Mouse (Mus musculus) erythroblast, embryonic 14.5 days (primary cell): Measurements from ENCODE around the gene Eif5b. TPM values are rescaled to one million over a fixed set of nuclear protein-coding genes. Genes with fewer than 3 reads are reported as not detected.
"Not testable (repeated sequence)": the region's sequence is repeated elsewhere in the genome, so short reads cannot be mapped to it uniquely, and the experiment has no call there.

Experiments used
- H3K27me3 ChIP-seq: 2 replicates; pipeline ENCODE4 v1.6.1; 2012; ENCODE audit warnings: inconsistent platforms; ENCODE audit not compliant: control insufficient read depth
- H3K36me3 ChIP-seq: 2 replicates; pipeline ENCODE4 v1.6.1; 2012; ENCODE audit warnings: mild to moderate bottlenecking, inconsistent platforms; ENCODE audit not compliant: control insufficient read depth
- H3K4me1 ChIP-seq: 2 replicates; pipeline ENCODE4 v1.6.1; 2012; ENCODE audit warnings: inconsistent platforms; ENCODE audit not compliant: control insufficient read depth
- H3K4me3 ChIP-seq: replicated peaks from 2 replicates; pipeline ENCODE3; 2012; ENCODE audit warnings: moderate library complexity, mild to moderate bottlenecking, inconsistent platforms
- H3K9me3 ChIP-seq: 2 replicates; pipeline ENCODE4 v1.6.1; 2012; ENCODE audit warnings: low read length, inconsistent platforms, mixed read lengths; ENCODE audit not compliant: control insufficient read depth
- GATA1 ChIP-seq: IDR thresholded peaks from 2 replicates; pipeline ENCODE4 v1.6.1; 2012; ENCODE audit warnings: low read length, inconsistent platforms, mixed read lengths
- TAL1 ChIP-seq: IDR thresholded peaks from 3 replicates; pipeline ENCODE4 v1.6.1; 2012; ENCODE audit warnings: low read length, inconsistent platforms, mixed read lengths
- polyA plus RNA-seq: library from polyadenylated mRNA; stranded (reverse); fragments of >175 nt; gene quantifications from 2 replicates; pipeline ENCODE4 v1.2.3, GENCODE M21; 2012

Gene Eif5b
- polyA plus RNA-seq, 1 experiment = 10.1 TPM

DNA sequence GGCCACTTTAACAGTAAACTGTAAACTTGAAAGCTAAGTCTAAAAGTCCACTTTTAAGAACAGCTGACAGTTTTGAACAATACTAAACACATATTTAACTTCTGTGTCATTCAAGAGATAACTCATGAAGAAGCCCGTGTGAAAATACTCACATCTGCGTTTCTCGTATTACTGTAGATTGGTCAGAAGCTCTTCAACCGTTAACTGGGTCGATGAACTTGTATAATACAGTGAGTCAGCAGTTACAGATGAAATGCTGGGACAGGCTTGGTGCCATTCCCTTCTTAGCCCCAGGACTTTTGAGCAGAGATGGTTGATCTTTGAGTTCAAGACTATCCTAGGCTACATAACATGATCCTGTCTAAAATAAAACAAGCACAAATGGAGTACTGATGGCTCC lies 33.6 kb downstream of the Eif5b start:
- Histone ChIP-seq H3K9me3 (no peaks in the 10 kb centered on the region), H3K27me3 (no peaks in the 10 kb centered on the region), H3K4me3 (no peak overlapping the region), H3K4me1 (no peaks in the 10 kb centered on the region), H3K36me3 (peaks cover 94% of the 10 kb centered on the region)
- TF ChIP-seq GATA1 = no peak
- TF ChIP-seq TAL1 = no peak

DNA sequence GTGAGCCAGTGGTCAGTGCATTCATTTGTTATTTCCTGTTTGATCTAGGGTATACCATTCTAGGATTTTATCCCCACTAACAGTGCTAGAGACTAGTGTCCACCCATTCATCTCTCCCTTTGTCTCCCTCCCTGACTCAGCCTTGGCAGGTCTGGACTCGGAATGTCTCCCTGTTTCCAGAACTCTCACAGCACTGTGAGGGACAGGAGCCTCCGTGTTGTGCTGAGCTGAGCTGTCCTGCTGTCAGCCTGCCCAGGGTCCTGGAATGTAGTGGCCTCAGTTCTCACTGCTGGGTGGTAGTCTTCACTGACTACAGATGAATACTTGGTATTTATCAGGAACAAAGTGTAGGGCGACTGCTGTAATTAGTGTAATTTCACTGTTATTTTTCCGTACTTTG lies 37.7 kb downstream of the Eif5b start:
- Histone ChIP-seq H3K27me3 (no peaks in the 10 kb centered on the region), H3K4me1 (no peaks in the 10 kb centered on the region), H3K36me3 (peaks cover 98% of the 10 kb centered on the region), H3K4me3 (no peak overlapping the region), H3K9me3 (no peaks in the 10 kb centered on the region)
- TF ChIP-seq GATA1 (no peak), TAL1 (no peak)

DNA sequence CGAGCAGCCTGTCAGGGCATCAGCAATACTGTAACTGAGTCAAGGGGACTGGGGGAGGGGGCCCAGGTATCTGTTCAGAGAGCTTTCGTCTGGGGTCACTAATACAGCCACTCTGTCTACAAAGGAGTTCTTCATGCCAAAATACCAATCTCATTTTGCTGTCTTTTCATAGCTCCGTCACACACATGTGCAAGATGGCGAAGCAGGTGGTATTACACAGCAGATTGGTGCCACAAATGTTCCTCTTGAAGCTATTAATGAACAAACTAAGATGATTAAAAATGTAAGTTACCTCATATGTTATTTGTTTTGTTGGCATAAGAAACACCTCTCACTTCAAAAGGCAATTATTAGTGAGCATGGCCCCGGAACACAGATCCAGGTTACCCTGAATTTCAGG lies 39.6 kb downstream of the Eif5b start:
- TF ChIP-seq GATA1 = no peak
- no peak for TF ChIP-seq TAL1
- H3K27me3 ChIP-seq = no peaks in the 10 kb centered on the region
- peaks cover 99% of the 10 kb centered on the region for H3K36me3 ChIP-seq
- H3K4me3 ChIP-seq = no peak overlapping the region
- H3K4me1 ChIP-seq = no peaks in the 10 kb centered on the region
- H3K9me3 ChIP-seq = no peaks in the 10 kb centered on the region

DNA sequence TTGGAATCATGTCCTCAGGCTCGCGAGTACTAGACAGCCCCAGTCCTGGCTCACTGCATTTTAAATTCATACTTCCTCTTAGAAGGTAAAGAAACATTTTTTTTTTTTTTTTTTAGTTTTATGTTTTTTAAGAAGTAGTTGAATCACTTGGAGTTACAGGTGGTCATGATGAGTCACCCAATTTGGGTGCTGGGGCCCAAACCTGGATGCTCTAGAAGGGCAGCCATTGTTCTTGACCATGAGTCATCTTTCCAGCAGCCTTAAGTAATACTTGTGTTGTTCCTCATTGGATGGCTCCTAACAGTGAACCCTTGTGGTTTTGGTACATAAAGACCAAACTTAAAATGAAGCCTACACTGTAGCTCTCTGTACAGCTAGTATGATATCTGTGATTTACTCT lies 41.1 kb downstream of the Eif5b start:
- peaks cover 99% of the 10 kb centered on the region for H3K36me3 ChIP-seq
- no peaks in the 10 kb centered on the region for H3K4me1 ChIP-seq
- no peaks in the 10 kb centered on the region for H3K27me3 ChIP-seq
- TF ChIP-seq GATA1 = no peak
- no peak for TF ChIP-seq TAL1
- H3K4me3 ChIP-seq = no peak overlapping the region
- H3K9me3 ChIP-seq = no peaks in the 10 kb centered on the region

DNA sequence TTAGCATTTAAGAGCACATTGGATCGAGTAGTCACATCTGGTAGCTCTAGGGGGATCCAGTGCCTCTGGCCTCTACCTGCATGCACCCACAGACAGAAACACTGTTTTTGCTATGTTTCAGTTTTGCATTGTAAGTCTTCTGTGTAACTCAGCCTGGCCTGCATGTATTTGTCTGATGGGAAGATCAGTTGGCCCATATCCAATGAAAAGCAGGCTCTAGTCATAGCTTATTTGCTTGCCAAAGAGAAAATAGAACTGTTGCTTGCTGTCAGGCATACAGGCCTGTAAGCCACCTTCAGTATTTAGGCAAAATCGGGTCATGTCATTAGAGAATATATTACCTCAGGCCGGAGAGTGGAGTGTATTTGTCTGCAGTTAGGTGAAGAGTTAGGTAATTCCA lies 50.3 kb downstream of the Eif5b start:
- TF ChIP-seq TAL1 (no peak), GATA1 (no peak)
- Histone ChIP-seq H3K27me3 (no peaks in the 10 kb centered on the region), H3K4me1 (no peaks in the 10 kb centered on the region), H3K4me3 (no peak overlapping the region), H3K9me3 (no peaks in the 10 kb centered on the region), H3K36me3 (peaks cover 100% of the 10 kb centered on the region)

DNA sequence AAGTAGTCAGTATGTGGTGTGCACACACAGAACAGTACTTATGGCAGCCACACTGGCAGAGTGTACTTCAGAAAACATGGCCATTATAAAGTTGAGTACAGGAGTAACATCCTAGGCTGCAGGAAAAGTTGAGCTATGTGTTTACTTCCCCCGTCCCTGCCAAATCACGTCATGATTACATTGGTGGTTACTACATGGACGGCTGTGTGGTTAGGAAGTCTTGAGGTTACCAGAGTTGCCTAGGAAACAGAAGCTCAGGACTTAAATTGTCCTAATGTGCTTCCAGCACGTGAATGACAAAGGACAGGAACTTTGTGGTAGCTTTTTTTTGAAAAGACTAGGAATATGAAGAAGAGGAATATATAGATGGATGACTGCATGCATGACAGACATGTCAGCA lies 51.8 kb downstream of the Eif5b start:
- TF ChIP-seq GATA1 (no peak), TAL1 (no peak)
- peaks cover 100% of the 10 kb centered on the region for H3K36me3 ChIP-seq

DNA sequence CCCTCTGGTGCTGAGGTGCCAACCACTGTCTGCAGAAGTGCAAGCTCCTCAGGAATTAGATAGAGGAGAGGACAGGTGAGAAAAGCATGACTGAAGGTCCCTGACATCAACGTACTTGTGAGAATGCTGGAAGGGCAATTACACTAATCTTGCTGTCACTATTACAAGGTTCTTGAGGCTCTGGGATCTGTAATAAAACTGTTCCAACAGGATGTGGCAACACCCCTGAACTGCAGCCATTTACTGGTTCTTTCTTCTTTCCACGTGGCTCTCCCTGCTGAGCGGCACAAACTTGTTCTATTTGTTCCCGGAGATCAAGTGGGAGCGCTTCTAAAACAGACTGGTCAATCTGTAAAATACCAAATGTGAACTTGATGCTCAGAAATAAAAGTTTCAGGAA lies 57.4 kb downstream of the Eif5b start:
- Histone ChIP-seq H3K27me3 (no peaks in the 10 kb centered on the region), H3K9me3 (no peaks in the 10 kb centered on the region), H3K4me3 (no peak overlapping the region), H3K36me3 (peaks cover 98% of the 10 kb centered on the region), H3K4me1 (no peaks in the 10 kb centered on the region)
- TF ChIP-seq GATA1 (no peak), TAL1 (no peak)

More for the DNA sequence above, 51.8 kb downstream of the Eif5b start:
- no peaks in the 10 kb centered on the region for H3K27me3 ChIP-seq
- no peak overlapping the region for H3K4me3 ChIP-seq
- H3K4me1 ChIP-seq = no peaks in the 10 kb centered on the region
- H3K9me3 ChIP-seq = no peaks in the 10 kb centered on the region

DNA sequence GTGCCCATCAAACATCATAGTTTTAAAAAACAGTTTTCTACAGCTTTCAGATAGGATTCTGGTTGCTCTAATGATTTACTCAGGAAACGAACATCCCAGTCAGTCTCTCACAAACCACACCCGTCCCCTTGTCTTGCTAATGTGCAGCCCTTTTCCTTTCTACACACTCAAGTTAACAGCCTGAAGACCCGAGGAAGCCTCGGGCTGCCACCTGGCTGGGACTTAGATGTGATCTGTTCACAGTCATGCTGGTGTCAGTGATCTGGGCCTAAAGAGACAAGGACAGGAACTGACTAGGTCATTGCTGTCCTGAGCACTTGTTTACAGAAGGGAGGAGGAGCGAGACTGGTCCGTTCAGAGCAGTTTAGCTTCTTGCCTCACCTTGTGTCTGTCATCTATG lies 60.6 kb downstream of the Eif5b start:
- Histone ChIP-seq H3K27me3 (no peaks in the 10 kb centered on the region), H3K9me3 (no peaks in the 10 kb centered on the region), H3K4me3 (no peak overlapping the region), H3K4me1 (no peaks in the 10 kb centered on the region), H3K36me3 (peaks cover 92% of the 10 kb centered on the region)
- no peak for TF ChIP-seq TAL1

DNA sequence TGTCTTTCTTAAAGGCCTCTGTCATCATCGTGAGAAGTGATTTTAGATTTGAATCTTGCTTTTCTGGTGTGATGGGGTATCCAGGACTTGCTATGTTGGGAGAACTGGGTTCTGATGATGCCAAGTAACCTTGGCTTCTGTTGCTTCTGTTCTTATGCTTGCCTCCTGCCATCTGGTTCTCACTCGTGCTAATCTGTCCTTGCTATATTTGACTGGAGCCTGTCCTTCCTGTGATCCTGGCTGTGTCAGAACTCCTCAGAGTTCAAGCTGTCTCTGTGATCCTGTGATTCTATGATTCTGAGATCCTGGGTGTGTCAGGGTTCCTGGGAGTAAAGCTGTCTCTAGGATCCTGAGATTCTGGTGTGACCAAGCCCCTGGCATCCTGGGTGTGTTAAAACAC lies 64.3 kb downstream of the Eif5b start:
- H3K36me3 ChIP-seq = peaks cover 88% of the 10 kb centered on the region
- H3K4me1 ChIP-seq, H3K9me3 ChIP-seq, H3K27me3 ChIP-seq, H3K4me3 ChIP-seq: not testable (repeated sequence)

DNA sequence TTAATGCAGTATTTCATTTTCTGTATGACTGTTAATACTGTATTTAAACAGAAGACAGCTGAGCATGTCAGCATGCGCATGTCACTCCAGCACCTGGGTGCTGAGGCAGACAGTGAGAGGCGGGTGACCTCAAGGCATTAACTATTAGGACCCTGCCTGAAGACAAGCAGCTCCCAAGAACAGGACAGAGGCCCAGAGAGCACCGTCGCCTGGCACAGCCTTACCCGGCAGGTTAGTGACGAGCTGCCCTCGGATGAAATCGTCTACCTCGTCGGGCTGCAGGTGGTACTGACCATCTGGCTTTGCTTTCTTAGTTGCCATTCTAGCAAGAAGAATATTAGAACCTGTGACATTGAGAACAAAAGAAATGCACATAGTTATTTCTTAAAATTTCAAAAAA lies 69.5 kb downstream of the Eif5b start:
- Histone ChIP-seq H3K4me1 (peaks cover 2% of the 10 kb centered on the region), H3K36me3 (peaks cover 90% of the 10 kb centered on the region), H3K27me3 (no peaks in the 10 kb centered on the region), H3K9me3 (no peaks in the 10 kb centered on the region), H3K4me3 (no peak overlapping the region)
- TF ChIP-seq TAL1 = no peak

DNA sequence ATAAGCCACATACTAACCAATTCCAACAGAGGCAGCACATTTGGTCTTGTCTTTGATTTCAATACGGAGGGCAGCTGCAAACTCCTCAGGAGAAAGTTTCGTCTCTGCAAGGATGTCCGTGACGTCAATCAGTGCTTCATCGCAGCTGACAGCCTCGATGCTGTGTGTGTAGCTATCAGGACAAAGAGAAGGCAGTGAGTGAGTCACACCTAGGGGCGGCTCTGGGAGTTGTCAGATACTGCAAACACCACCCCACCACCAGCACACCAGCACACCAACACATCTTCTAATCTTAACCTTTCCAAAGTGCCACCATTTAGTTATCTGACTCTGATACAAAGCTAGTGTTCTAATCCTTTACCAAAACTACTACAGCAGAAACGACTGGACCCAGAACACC lies 73.5 kb downstream of the Eif5b start:
- Histone ChIP-seq H3K9me3 (no peaks in the 10 kb centered on the region), H3K4me3 (no peak overlapping the region), H3K36me3 (peaks cover 90% of the 10 kb centered on the region), H3K27me3 (no peaks in the 10 kb centered on the region), H3K4me1 (peaks cover 2% of the 10 kb centered on the region)
- TF ChIP-seq TAL1 = no peak
